Mouse (Mus musculus): ENCODE measurements around the gene Il17rd.

DNA sequence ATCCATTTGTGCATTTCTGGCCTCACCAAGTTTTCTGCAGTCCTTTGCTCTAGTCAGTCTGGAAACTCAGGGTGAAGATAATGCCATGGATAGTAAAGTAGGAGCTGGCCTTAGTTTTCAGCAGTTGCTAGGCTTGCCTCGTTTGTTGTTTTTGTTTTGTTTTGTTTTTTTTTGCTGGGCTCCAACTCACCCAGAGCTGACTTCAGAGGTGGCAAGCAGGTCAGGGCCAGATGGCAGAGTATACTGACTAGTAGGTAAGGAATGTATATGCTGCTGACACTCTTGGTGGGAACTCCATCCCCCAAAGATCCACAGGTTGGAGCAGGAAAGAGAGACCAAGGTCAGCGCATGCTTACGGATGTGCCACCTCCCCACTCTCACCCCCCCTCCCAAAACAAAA, 31.4 kb downstream of the Il17rd start:
- TF ChIP-seq CTCF (IDR thresholded peaks at IDR 0.05; ENCODE audit: extremely low read depth, insufficient read depth, insufficient read length, insufficient replicate concordance): no peak
- TF ChIP-seq POLR2A (IDR thresholded peaks at IDR 0.05; ENCODE audit: low read depth, low read length): no peak

Data from spleen, adult 2 months (tissue).